Mouse (Mus musculus) small intestine, adult 2 months (tissue): Measurements from ENCODE around the gene Zfp292. TPM values are rescaled to one million over a fixed set of nuclear protein-coding genes. Genes with fewer than 3 reads are reported as not detected.

Experiments used
- H3K27ac ChIP-seq: fragments of 200-500 bp; 2 replicates; pipeline ENCODE4 v1.5.1; 2012; ENCODE audit warnings: low read depth, low read length, control low read depth, inconsistent platforms; ENCODE audit not compliant: insufficient read depth
- H3K27me3 ChIP-seq: fragments of 200-500 bp; 2 replicates; pipeline ENCODE4 v1.6.1; 2012; ENCODE audit warnings: mild to moderate bottlenecking, moderate library complexity, low read length, inconsistent platforms; ENCODE audit not compliant: control insufficient read depth, insufficient read depth
- H3K36me3 ChIP-seq: fragments of 200-500 bp; 2 replicates; pipeline ENCODE4 v1.6.1; 2012; ENCODE audit warnings: mild to moderate bottlenecking, low read length, control low read depth, inconsistent platforms; ENCODE audit not compliant: control insufficient read depth, insufficient read depth
- H3K4me1 ChIP-seq: fragments of 200-500 bp; 2 replicates; pipeline ENCODE4 v1.6.1; 2012; ENCODE audit warnings: low read length, inconsistent platforms, mixed read lengths; ENCODE audit not compliant: control insufficient read depth, insufficient read depth, insufficient read length
- H3K4me3 ChIP-seq: fragments of 200-500 bp; 2 replicates; pipeline ENCODE4 v1.5.1; 2012; ENCODE audit warnings: low read depth, mild to moderate bottlenecking, control low read depth, inconsistent platforms, low read length, moderate library complexity
- CTCF ChIP-seq: fragments of 200-500 bp; IDR thresholded peaks from 2 replicates; pipeline ENCODE4 v1.5.1; 2012; ENCODE audit warnings: low read depth, mild to moderate bottlenecking, control low read depth, inconsistent platforms, low read length, moderate library complexity, mixed read lengths; ENCODE audit not compliant: insufficient replicate concordance, insufficient read length; ENCODE audit errors: extremely low read depth
- POLR2A ChIP-seq: fragments of 200-500 bp; IDR thresholded peaks from 2 replicates; pipeline ENCODE4 v1.6.1; 2012; ENCODE audit warnings: low read depth, mild to moderate bottlenecking, control low read depth, inconsistent platforms, low read length, moderate library complexity
- WGBS: fragments of 180-500 bp; shearing (Covaris S2); methylation state at CpG from one replicate; pipeline ENCODE4 v1.1.7; 2018; 5-methylcytosine and 5-hydroxymethylcytosine counted together
- polyA plus RNA-seq: library from polyadenylated mRNA; depleted of rRNA; stranded (reverse); fragments of >200 nt; gene quantifications from 2 replicates; pipeline ENCODE4 v1.2.3, GENCODE M21; 2012

The Zfp292 gene
- polyA plus RNA-seq, 1 experiment = 0.94 TPM

GRCm38 (mm10) chr4:34859416-34859815, 23.3 kb downstream of the Zfp292 start:
- WGBS = 64% methylated on average over 3 of the region's 3 CpGs
- TF ChIP-seq POLR2A = no peak
- TF ChIP-seq CTCF = no peak
- peaks cover 2% of the 10 kb centered on the region; the same call in 1 of the 2 replicates for H3K4me1 ChIP-seq
- no peak overlapping the region for H3K4me3 ChIP-seq
- no peaks in the 10 kb centered on the region for H3K36me3 ChIP-seq
- H3K27ac ChIP-seq = no peak overlapping the region
- no peaks in the 10 kb centered on the region for H3K27me3 ChIP-seq

- TF ChIP-seq CTCF = no peak
- no peak for TF ChIP-seq POLR2A
- 77% methylated on average over 3 of the region's 3 CpGs for WGBS
- H3K27ac ChIP-seq = no peak overlapping the region
Observed at GRCm38 (mm10) chr4:34858903-34859302, 23.9 kb downstream of the Zfp292 start.

GRCm38 (mm10) chr4:34855966-34856365, 26.8 kb downstream of the Zfp292 start:
- Histone ChIP-seq H3K4me3 (no peak overlapping the region), H3K36me3 (0 out of 2 replicates have a peak, but pooled peaks cover 4% of the 10 kb centered on the region), H3K27ac (no peak overlapping the region), H3K27me3 (no peaks in the 10 kb centered on the region), H3K4me1 (peaks cover 2% of the 10 kb centered on the region; the same call in 1 of the 2 replicates)
- 49% methylated on average over 1 of the region's 1 CpGs for WGBS
- TF ChIP-seq CTCF = no peak
- no peak for TF ChIP-seq POLR2A

More at GRCm38 (mm10) chr4:34858903-34859302, 23.9 kb downstream of the Zfp292 start:
- no peaks in the 10 kb centered on the region for H3K36me3 ChIP-seq
- H3K4me1 ChIP-seq = peaks cover 2% of the 10 kb centered on the region; the same call in 1 of the 2 replicates
- no peaks in the 10 kb centered on the region for H3K27me3 ChIP-seq
- H3K4me3 ChIP-seq = no peak overlapping the region

GRCm38 (mm10) chr4:34852051-34852450, 30.7 kb downstream of the Zfp292 start:
- 0 out of 2 replicates have a peak, but pooled peaks cover 4% of the 10 kb centered on the region for H3K36me3 ChIP-seq
- no peak overlapping the region for H3K27ac ChIP-seq
- no peak overlapping the region for H3K4me3 ChIP-seq
- peaks cover 6% of the 10 kb centered on the region; the same call in 1 of the 2 replicates for H3K4me1 ChIP-seq
- H3K27me3 ChIP-seq = no peaks in the 10 kb centered on the region
- WGBS = 48% methylated on average over 7 of the region's 7 CpGs
- no peak for TF ChIP-seq CTCF
- TF ChIP-seq POLR2A = no peak

- TF ChIP-seq CTCF (no peak), POLR2A (no peak)
- Histone ChIP-seq H3K27ac (no peak overlapping the region), H3K36me3 (0 out of 2 replicates have a peak, but pooled peaks cover 4% of the 10 kb centered on the region), H3K4me3 (no peak overlapping the region), H3K27me3 (no peaks in the 10 kb centered on the region), H3K4me1 (peaks cover 6% of the 10 kb centered on the region; the same call in 1 of the 2 replicates)
- WGBS = 69% methylated on average over 2 of the region's 2 CpGs
Observed at GRCm38 (mm10) chr4:34850156-34850555, 32.6 kb downstream of the Zfp292 start.

GRCm38 (mm10) chr4:34847679-34848309, 35.0 kb downstream of the Zfp292 start:
- Histone ChIP-seq H3K27me3 (no peaks in the 10 kb centered on the region), H3K27ac (no peak overlapping the region), H3K4me1 (peaks cover 16% of the 10 kb centered on the region; the same call in 1 of the 2 replicates), H3K36me3 (0 out of 2 replicates have a peak, but pooled peaks cover 4% of the 10 kb centered on the region), H3K4me3 (no peak overlapping the region)
- WGBS = 53% methylated on average over 6 of the region's 6 CpGs
- TF ChIP-seq CTCF (no peak), POLR2A (no peak)

- Histone ChIP-seq H3K27me3 (no peaks in the 10 kb centered on the region), H3K4me3 (no peak overlapping the region), H3K4me1 (peaks cover 15% of the 10 kb centered on the region; the same call in 1 of the 2 replicates), H3K36me3 (peaks cover 4% of the 10 kb centered on the region; the same call in 1 of the 2 replicates), H3K27ac (no peak overlapping the region)
- TF ChIP-seq POLR2A (no peak), CTCF (no peak)
- 75% methylated on average over 1 of the region's 1 CpGs for WGBS
Observed at GRCm38 (mm10) chr4:34843839-34844238, 38.9 kb downstream of the Zfp292 start.

- 50% methylated on average over 3 of the region's 3 CpGs for WGBS
- no peak overlapping the region for H3K27ac ChIP-seq
- H3K36me3 ChIP-seq = peaks cover 7% of the 10 kb centered on the region; the same call in 1 of the 2 replicates
- H3K27me3 ChIP-seq = no peaks in the 10 kb centered on the region
- H3K4me1 ChIP-seq = peaks cover 12% of the 10 kb centered on the region; the same call in 1 of the 2 replicates
- TF ChIP-seq POLR2A (no peak), CTCF (no peak)
- H3K4me3 ChIP-seq = no peak overlapping the region
Observed at GRCm38 (mm10) chr4:34842826-34843225, 39.9 kb downstream of the Zfp292 start.
